ENCODE assay signal across 8 mouse cellular contexts in the genomic region with DNA sequence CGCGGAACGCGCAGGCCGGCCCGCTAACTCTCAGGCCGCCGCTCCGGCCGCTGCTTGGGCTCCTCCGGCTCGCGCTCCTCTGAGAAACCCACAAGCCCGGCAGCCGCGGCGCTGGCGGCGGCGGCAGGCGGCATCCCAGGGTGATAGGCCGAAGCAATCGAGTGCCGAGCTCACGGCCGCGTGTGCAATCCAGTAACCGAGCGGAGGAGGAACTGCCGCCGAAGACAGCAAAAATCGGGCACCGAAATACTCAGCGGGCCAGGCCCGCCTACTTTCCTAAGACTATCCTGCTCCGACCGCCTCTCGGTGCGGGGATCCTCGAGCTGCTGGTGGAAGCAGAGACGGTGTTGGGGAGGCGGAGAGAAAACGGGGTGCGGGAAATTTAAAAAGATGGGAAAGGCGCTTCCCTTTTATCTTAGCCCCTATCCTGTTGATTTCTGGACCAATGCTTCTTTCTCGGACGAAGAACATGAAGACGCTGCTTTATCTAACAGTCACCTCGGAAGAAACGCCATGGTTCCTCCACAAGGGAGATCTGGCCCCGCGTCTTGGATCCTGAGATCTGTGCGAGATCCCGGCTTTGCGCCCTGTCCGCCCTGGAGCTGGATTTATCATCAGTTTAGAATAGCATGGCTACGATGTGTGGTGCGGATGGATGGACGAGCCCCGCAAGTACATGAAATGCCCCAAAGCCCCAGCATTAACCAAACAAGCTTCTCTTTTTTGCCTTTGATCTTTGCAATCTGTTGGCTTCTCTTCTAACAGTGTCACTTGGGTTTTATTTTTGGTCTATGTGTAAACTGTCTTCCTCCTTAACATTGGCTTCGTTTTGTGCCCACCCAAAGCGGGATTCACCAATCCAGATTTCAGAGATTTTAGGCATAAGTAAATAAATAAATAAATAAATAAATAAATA. TPM values are rescaled to one million over a fixed set of nuclear protein-coding genes. Genes with fewer than 3 reads are reported as not detected.
DNase-seq lines count a peak whose midpoint lies in the region; ATAC-seq and TF ChIP-seq lines count a peak whose summit lies in the region.

A gene (minus strand): TSS at position 142 of the 916 bp plus-strand sequence.

- H3K9ac ChIP-seq in heart, embryonic 12.5 days: peak within 1 kb of the TSS; percentile 83
- H3K9ac ChIP-seq in kidney, postnatal 0 days (ENCODE audit: low read depth, low read length): peak within 1 kb of the TSS; percentile 76
- peak within 1 kb of the TSS; percentile 82 for H3K9ac ChIP-seq in liver, embryonic 11.5 days (ENCODE audit: low read depth, low read length)
- H3K9ac ChIP-seq in stomach, embryonic 14.5 days (replicated peaks; ENCODE audit: low read depth, low read length): peak within 1 kb of the TSS; percentile 57

- DNase-seq in CD4-positive helper T cell, adult 2 months (ENCODE audit: low read depth, low spot score): peak; percentile 93
- peak; percentile 96 for DNase-seq in brain, embryonic 18.5 days (ENCODE audit: low read depth, low spot score)
- DNase-seq in kidney, postnatal 0 days (ENCODE audit: low spot score): peak; percentile 98
- peak; percentile 93 for DNase-seq in liver, embryonic 11.5 days (ENCODE audit: low spot score)
- peak; percentile 92 for DNase-seq in naive thymus-derived CD4-positive, alpha-beta T cell, adult 2 months (ENCODE audit: low read depth)

- H3K4me2 ChIP-seq in heart, embryonic 12.5 days: peak within 1 kb of the TSS; percentile 78
- H3K4me2 ChIP-seq in kidney, postnatal 0 days (ENCODE audit: low read length): peak within 1 kb of the TSS; percentile 68
- H3K4me2 ChIP-seq in liver, embryonic 11.5 days: peak within 1 kb of the TSS; percentile 97
- H3K4me2 ChIP-seq in stomach, embryonic 14.5 days (replicated peaks; ENCODE audit: low read depth, low read length): peak within 1 kb of the TSS; percentile 81

- H3K27ac ChIP-seq in heart, embryonic 12.5 days (ENCODE audit: poor library complexity, severe bottlenecking): peak within 1 kb of the TSS; percentile 95
- H3K27ac ChIP-seq in kidney, postnatal 0 days: peak within 1 kb of the TSS; percentile 90
- H3K27ac ChIP-seq in liver, embryonic 11.5 days (ENCODE audit: low read depth, low read length): peak within 1 kb of the TSS; percentile 81
- H3K27ac ChIP-seq in stomach, embryonic 14.5 days (ENCODE audit: low read length): peak within 1 kb of the TSS; percentile 78

- peaks cover 3% of the 10 kb centered on the region; the same call in 1 of the 2 replicates for H3K36me3 ChIP-seq in heart, embryonic 12.5 days
- H3K36me3 ChIP-seq in kidney, postnatal 0 days (ENCODE audit: insufficient read depth, low read length): no peaks in the 10 kb centered on the region
- H3K36me3 ChIP-seq in liver, embryonic 11.5 days (ENCODE audit: control insufficient read depth, insufficient read depth, low read length): no peaks in the 10 kb centered on the region
- H3K36me3 ChIP-seq in stomach, embryonic 14.5 days (ENCODE audit: control insufficient read depth, insufficient read depth, low read length): no peaks in the 10 kb centered on the region

- no peak for TF ChIP-seq CTCF in kidney, postnatal 0 days (IDR thresholded peaks at IDR 0.05; ENCODE audit: low read depth)

- H3K27me3 ChIP-seq in heart, embryonic 12.5 days (replicated peaks): no peaks in the 10 kb centered on the region
- no peaks in the 10 kb centered on the region for H3K27me3 ChIP-seq in kidney, postnatal 0 days (ENCODE audit: insufficient read depth, low read length)
- no peaks in the 10 kb centered on the region for H3K27me3 ChIP-seq in liver, embryonic 11.5 days (replicated peaks; ENCODE audit: control insufficient read depth, insufficient read depth, low read length)
- no peaks in the 10 kb centered on the region for H3K27me3 ChIP-seq in stomach, embryonic 14.5 days (ENCODE audit: control insufficient read depth, insufficient read depth, low read length)

- H3K4me3 ChIP-seq in heart, embryonic 12.5 days: peak within 1 kb of the TSS; percentile 80
- H3K4me3 ChIP-seq in kidney, postnatal 0 days (replicated peaks; ENCODE audit: low read depth, low read length): peak within 1 kb of the TSS; percentile 86
- H3K4me3 ChIP-seq in liver, embryonic 11.5 days (ENCODE audit: low read depth, low read length): peak within 1 kb of the TSS; percentile 80
- peak within 1 kb of the TSS; percentile 90 for H3K4me3 ChIP-seq in stomach, embryonic 14.5 days (ENCODE audit: low read depth, low read length)

- ATAC-seq in erythroid progenitor cell, adult 5-6 weeks (replicated peaks; ENCODE audit: low FRiP score, poor library complexity, severe bottlenecking): peak; percentile 61; the same call in 1 of the 2 replicates
- ATAC-seq in heart, embryonic 12.5 days (ENCODE audit: insufficient number of reproducible peaks, low FRiP score): peak; percentile 92
- peak; percentile 96 for ATAC-seq in kidney, postnatal 0 days (replicated peaks; ENCODE audit: low FRiP score, low read depth)
- ATAC-seq in liver, embryonic 11.5 days (replicated peaks; ENCODE audit: low FRiP score): peak; percentile 96
- ATAC-seq in stomach, embryonic 14.5 days (ENCODE audit: insufficient number of reproducible peaks, insufficient read depth, low FRiP score, low read depth): peak; percentile 95

- H3K9me3 ChIP-seq in heart, embryonic 12.5 days (replicated peaks): no peaks in the 10 kb centered on the region
- H3K9me3 ChIP-seq in kidney, postnatal 0 days (replicated peaks; ENCODE audit: low read length): no peaks in the 10 kb centered on the region
- no peaks in the 10 kb centered on the region for H3K9me3 ChIP-seq in liver, embryonic 11.5 days (ENCODE audit: control insufficient read depth, low read length)
- H3K9me3 ChIP-seq in stomach, embryonic 14.5 days (ENCODE audit: control insufficient read depth, low read depth, low read length): no peaks in the 10 kb centered on the region

- WGBS in heart, embryonic 12.5 days: 1% methylated on average over 62 of the region's 62 CpGs
- WGBS in kidney, postnatal 0 days: under 1% methylated on average over 55 of the region's 62 CpGs
- under 1% methylated on average over 62 of the region's 62 CpGs for WGBS in liver, embryonic 11.5 days
- WGBS in stomach, embryonic 14.5 days: 1% methylated on average over 62 of the region's 62 CpGs

- H3K4me1 ChIP-seq in heart, embryonic 12.5 days (replicated peaks): peaks cover 31% of the 10 kb centered on the region
- H3K4me1 ChIP-seq in kidney, postnatal 0 days (replicated peaks; ENCODE audit: insufficient read depth, low read length): no peaks in the 10 kb centered on the region
- peaks cover 8% of the 10 kb centered on the region; the same call in 1 of the 2 replicates for H3K4me1 ChIP-seq in liver, embryonic 11.5 days (replicated peaks; ENCODE audit: control insufficient read depth, insufficient read depth, low read length)
- no peaks in the 10 kb centered on the region; the same call in 1 of the 2 replicates for H3K4me1 ChIP-seq in stomach, embryonic 14.5 days (ENCODE audit: control insufficient read depth, insufficient read depth, low read length)

RNA-seq across cellular contexts. Expression of the gene that starts here (rescaled TPM):
- 0.36 TPM in 1 of 2 replicates, not detected in the other for total RNA-seq in erythroid progenitor cell, adult 5-6 weeks (2015; ENCODE audit: low replicate concordance)
- 0.26 and 0.76 TPM in 2 replicates for total RNA-seq in erythroid progenitor cell, adult 5-6 weeks (2017; ENCODE audit: low replicate concordance)
- 20.4 and 21.9 TPM in 2 replicates for polyA plus RNA-seq in heart, embryonic 12.5 days (2016; fragmentation: Nextera tagmentation; extraction: Ambion mirVana)
- 7.5 and 9.5 TPM in 2 replicates for polyA plus RNA-seq in kidney, postnatal 0 days (2015; fragmentation: Nextera tagmentation; extraction: Ambion mirVana)
- polyA plus RNA-seq in liver, embryonic 11.5 days (2014; fragmentation: Nextera tagmentation; extraction: Ambion mirVana): 3.0 and 3.9 TPM in 2 replicates
- 9.1 and 9.8 TPM in 2 replicates for polyA plus RNA-seq in stomach, embryonic 14.5 days (2014; fragmentation: Nextera tagmentation; extraction: Ambion mirVana)

Comparison
In these comparisons a context has a peak if more than half of its experiments do, and no peak if none do; other contexts are left out.
1. Peak in every context shown above with its lines: DNase-seq, ATAC-seq, H3K4me3 ChIP-seq and H3K27ac ChIP-seq.
2. Peak in ATAC-seq in erythroid progenitor cell, adult 5-6 weeks; RNA of the gene not detected or under 1 TPM.